Mouse (Mus musculus): Measurements from ENCODE around the gene Mcm6.

Mcm6 gene

DNA sequence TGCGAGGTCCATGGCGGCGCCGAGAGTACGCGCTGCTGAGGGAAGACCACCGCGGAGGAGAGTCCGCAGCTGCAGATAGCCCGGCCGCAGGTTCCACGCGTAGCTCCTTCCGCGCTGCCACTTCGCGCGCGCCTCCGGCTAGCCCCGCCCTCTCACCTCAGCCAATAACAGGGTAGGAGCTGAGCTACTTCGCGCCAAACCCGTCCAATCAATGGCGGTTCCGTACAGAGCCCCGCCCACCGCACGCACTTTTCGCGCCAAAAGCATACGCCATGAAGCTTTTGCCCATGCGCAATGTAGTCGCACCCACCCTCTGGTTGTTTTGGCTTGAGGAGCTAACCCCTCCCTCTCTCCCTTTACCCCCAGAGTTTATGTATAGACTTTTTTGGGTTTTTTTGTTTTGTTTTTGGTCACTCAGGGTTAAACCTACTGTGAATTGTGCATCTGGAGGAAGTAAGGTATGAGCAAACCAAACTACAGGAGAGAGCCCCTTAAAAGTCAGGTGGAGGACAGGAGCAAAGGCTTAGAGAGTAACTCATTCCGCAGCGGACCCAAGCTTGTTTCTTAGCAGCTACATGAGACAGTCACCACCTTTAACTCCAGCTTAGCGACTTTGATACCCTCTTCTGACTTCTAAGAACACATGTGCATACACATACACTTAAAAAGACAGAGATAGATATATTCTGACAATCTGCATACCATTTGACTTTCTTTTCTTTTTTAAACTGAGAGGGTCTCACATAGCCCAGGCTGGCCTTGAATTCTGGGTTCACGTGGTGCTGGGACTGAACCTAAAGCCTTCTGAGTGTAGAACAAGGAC lies at the start of gene Mcm6:
Gene Mcm6 (minus strand): TSS at position 111 of the 823 bp plus-strand sequence.
- DNase-seq (ENCODE audit: low spot score) = peak; percentile 91

DNA sequence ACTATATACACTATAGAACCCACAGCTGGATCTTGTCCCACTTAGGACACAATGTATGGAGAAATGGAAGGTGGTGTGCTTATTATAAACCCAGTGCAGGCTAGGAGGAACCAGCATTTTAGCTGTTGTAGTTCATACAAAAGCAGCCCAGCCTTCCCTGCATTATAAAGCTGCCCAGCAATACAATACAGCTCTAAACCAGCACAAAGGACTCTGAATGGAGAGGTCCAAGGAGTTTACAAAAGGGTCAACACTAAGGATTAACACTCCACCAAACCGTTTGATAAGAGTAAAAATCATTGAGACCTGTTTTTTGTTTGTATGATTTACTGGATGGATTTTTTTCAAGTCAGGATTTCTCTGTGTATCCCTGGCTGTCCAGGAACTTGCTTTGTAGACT lies 47.4 kb upstream of the Mcm6 start:
- DNase-seq (ENCODE audit: low spot score) = no peak

DNA sequence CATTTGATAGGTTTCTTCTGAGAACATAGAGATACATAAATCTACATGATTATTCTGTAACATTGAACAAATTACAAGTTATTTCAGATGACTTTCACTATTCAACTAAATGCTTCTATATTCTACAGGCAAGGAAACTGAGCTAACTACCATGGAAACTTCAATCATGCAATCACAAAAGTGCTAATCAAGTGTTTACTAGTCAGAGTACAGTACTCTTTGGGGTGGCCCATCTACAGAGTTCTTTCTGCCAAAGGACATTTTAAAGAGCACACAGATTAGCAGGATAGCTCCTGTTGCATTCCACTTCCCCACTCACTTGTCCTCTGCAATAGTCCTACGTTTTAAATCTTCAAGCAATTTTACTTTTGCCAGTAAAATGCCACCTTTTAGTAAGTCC lies 46.2 kb upstream of the Mcm6 start:
- no peak for DNase-seq (ENCODE audit: low spot score)

DNA sequence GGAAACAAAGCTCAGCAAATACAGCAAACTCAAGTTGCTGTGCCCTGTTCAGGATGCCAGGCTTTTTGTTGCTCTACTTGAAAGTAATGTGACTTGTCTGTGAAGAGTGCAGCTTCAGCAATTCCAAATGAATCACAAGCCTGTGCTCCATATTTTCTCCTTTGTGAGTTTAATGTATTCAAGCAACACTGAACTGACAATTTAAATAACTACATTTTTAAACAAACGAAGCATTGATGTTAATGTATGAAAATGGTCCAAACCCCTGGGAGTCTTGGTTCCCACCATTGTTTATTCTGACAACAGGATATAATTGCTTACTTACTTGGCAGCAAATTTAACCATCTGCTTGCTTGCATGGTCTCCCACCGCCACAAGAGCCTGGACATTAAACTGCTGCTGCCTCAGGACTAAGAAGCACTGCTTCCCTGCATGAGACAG lies 45.6 kb upstream of the Mcm6 start:
- DNase-seq (ENCODE audit: low spot score) = no peak

DNA sequence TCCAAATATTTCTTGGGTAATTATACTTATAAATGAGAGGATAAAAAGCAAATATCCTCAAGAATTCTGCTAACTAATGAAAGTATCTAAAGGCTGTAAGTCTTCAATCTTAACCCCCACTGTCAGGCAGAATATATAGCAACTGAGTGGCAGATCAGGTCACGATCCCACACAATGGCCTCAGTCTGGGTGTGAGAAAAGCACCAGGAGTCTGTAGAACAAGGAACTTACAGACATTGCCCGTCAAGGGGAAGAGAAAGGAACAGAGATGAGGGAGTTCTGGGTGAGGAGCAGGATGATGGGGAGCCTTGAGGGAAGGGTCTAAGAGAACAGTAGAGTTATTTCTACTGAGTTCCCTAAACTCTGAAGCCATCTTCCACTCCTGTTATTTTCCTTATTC lies 41.5 kb upstream of the Mcm6 start:
- no peak for DNase-seq (ENCODE audit: low spot score)

DNA sequence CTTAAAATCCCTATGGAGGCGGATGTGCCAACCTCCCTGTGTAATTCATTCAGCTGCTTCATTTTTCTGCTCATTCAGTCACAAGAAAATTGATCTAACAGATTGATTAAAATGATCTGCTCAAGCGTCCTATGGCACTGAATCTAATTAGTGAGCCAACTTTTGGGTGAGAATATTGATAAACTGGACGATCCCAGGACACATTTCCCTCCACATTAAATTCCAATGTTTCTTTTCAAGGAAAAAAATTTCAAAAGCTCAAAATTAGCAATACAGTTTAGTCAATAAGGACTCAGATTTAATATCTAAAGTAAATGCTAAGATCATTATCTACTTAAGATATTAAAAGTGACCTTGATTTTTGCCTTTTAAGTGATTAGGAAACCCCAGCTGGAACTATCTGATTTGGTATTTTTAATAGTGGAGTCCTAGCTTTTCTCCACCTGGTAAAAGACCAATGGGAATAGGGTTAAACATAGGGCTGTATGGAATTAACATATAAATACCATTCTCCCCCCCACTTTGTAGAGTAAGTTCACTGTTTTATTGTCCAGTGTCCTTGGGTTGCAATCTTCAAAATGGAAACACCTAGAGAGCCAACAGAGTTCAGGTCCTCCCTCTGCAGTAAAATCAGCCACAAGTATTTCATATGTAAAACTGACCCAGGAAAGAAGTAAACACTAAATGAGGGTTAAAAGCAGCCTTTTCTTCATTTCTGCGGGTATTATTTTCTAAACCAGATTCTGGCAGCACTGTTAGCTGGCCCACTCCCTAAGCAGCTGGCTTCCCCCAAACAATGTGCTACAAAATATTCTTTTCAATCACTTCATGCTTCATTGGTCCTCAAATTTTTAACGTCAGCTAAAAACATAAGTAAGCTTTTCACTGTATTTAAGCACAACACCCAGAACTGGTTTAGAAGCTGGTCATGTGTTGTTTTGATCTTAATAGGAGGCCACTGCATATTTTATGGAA lies 40.8 kb upstream of the Mcm6 start:
- DNase-seq (ENCODE audit: low spot score) = no peak

DNA sequence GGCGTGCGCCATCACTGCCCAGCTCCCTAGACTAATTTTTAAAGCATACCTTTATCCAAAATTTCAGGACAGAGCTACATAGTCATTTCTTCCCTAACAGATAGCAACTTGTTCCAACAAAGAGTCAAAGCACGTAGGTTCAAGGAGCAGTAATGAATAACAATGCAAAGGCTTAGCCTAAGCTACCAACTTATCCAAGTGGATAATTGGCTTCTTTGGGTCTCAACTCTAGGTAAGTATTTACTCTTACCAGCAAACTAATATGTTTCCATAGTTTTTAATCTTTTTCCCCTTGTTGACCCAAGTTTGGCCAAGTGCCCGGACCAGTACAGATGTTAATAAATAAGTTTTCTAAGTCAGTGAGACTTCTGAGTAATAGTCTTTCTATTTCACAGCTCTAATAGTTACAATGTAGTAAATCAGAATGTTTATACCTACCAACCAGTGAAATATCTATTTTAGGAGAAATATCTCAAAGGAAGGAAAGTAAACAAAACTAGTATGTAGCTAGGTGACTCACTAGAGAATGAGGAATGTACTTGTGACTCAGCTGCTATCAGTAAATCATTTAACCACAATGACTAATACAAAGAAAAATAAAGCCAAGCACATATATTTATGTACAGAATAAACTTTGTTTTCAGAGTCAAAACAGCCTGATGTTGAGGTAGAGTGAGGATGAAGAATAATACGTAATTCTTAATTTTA lies 39.4 kb upstream of the Mcm6 start:
- no peak for DNase-seq (ENCODE audit: low spot score)

DNA sequence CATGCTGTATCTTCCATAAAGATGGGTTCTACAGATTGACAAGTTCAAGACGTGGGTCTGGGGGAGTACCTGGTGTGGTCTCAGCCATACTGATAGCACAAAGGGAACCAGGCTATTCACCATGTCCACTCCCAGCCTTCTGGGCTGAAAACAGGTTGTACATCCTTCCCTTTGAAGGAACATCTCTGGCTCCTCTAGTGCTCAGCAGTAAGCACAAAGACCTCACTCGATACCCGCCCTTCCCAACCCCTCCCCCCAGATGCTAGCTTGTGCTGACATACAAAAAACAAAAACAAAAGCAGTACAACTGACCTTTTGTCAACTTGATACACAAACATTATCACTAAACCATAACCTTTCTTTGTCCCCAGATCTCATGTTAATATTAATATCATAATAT lies 35.2 kb upstream of the Mcm6 start:
- DNase-seq (ENCODE audit: low spot score) = no peak

DNA sequence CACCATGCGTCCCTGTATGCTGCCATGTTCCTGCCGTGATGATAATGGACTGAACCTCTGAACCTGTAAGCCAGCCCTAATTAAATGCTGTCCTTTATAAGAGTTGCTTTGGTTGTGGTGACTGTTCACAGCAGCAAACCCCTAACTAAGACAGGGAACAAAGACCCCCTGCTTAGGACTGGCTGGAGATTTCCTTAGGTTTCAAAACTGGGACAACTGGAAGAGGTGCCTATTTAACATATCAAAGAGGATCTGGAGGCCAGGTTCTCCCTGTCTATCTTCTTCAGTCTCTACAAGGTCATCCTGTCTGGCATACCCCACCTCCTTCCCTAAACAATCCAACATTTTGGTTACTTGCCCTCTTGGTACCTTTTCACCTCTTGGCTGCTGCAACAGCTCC lies 32.9 kb upstream of the Mcm6 start:
- DNase-seq (ENCODE audit: low spot score) = no peak

DNA sequence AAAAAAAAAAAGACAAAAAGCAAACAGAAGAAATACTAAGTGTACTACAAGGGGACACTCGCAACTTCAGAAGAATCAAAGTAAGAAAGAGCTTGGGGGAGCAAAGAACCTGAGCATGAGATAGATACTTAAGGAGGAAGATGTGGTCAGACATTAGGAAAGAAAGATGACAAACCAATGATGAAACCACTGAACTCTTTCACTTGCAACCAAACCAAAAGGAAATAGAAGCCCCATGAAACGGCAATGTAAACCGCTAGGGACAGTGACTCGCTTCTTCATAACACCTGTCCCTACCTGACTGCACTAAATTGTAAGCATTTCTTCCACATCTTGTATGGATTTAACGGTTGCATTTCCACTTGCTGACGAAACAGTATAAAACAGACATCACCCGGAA lies 27.0 kb upstream of the Mcm6 start:
- no peak for DNase-seq (ENCODE audit: low spot score)

DNA sequence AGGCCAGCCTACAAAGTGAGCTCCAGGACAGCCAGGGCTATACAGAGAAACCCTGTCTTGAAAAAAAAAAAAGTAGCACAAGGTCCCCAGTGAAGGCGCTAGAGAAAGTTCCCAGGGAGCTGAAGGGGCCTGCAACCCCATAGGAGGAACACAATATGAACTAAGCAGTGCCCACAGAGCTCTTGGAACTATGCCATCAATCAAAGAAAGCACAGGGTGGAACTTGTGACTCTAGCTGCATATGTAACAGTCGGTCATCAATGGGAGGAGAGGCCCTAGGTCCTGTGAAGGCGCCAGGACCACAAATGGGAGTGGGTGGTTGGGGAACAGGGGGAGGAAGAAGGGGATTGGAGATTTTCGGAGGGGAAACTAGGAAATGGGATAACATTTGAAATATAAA lies 17.4 kb upstream of the Mcm6 start:
- no peak for DNase-seq (ENCODE audit: low spot score)

DNA sequence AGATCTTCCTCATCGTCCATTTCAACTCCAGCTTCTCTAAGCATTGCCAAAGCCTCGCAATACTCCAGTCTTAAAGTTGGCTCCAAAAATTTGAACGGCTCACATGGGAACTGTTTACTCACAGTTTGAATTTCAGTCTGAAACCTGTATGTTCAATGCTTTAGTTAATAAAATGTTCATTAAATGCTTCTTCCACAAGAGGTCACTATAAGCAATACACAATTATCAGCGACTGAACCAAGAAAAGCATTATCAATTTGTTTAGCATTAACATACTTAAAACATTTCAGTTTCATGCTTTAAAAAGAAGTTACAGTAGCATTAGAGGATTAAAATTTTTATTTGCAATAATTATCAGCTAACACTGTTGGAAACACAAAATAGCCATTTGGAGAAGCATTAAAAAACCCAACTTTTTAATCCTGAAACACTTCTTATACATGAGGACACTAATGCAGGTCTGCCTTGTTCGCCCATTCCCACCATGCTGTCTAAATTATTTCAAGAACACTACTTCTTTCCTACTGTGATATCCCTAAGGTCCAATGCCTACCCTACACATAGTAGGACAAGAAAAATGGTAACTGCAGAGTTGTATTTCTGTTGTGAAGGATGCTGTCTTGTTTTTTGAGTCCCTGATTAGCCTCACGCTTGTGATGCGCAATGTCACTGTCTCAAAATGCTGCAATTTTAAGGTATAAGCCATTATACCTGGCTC lies 12.8 kb upstream of the Mcm6 start:
- DNase-seq (ENCODE audit: low spot score) = peak; percentile 19

DNA sequence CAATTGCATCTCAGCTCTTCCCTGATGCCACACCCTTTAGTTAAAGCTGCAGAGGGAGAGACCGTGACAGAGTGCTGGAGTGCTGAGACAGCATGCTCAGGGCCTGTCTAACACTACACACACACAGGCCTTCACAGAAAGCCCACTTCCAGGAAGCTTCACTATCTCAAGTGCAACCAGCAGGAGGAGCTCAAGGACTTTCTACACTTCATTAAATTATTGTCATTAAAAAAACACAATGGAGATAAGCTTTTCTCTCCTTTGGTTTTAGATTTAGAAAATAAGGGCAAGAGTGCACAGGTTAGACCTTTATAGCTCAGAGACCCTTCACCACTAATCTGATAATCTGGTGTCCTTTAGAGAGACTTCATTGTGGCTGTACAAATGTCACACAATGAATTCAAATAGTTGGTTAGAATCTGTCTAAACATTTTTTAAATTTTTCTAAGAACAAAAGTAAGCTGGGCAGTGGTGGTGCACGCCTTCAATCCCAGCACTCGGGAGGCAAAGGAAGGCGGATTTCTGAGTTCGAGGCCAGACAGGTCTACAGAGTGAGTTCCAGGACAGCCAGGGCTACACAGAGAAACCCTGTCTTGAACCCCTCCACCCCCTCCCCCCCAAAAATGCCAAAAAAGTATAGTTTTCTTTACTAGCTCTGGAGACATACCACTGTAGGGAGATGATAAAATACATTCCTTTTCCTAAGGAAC lies 9.4 kb upstream of the Mcm6 start:
- peak; percentile 50 for DNase-seq (ENCODE audit: low spot score)

DNA sequence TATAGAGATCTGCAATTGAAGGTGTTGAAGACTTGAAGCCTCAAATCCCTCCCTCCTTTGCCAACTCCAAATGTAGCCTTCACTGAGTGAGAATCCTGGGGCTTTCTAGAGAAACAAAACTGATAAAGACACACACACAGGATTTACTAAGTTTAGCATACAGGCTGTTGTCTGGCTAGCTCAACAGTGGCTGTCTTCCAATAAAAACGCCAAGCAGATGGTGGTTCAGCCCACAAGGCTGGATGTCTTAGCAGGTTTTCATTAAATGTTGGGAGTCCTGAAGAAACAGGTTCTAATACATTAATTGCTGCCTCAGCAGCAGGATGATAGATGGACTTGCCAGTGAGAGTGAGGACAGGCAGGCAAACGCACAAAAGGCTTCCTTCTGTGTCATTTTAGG lies 1.1 kb upstream of the Mcm6 start:
- DNase-seq (ENCODE audit: low spot score) = no peak

DNA sequence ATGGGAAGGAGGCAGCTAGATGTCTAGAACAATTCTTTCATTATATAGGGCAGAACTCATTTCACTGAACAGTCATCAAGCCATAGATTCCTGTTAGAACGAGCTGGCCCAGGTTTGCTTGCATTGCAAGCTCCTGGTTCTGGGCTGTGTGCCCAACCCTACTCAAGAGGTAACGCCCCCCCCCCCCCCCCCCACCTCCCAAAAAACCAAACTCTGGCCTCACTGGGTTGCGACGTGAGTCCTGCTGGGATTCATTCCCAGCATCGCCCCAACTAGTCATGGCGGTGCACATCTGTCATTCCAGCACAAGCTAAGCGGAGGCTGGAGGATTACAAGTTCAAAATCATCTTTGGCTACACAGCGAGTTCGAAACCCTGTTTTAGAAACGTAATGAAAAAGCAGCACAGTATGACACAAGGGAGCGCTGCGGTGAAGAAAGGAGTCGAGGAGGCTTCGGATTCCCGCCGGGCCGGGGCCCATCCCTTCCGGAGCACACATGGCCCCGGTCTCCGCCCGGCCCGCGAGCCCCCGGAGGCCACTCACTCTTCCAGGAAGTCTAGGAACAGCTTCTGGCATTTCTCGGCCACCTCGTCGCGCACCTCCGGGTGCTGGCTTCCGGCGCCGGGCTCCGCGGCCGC lies 429 bp downstream of the Mcm6 start:
- peak; percentile 36 for DNase-seq (ENCODE audit: low spot score)

DNA sequence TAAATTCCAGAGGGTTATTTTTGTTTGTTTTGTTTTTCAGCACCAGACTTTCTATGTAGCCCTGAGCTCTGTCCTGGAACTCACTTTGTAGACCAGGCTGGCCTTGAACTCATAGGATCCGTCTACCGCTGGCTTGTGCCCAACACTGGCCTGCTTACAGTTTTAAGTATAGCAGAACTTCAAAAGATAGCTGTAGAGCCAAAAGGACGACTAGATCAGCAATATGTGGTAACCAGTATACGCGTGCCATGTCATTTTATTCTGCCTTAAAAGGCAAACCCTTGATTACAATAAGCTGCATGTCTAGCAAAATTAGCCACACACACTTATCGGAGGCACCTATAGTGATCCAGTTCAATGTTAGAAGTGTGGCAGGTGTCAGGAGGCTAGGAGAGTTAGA lies 1.2 kb downstream of the Mcm6 start:
- no peak for DNase-seq (ENCODE audit: low spot score)

DNA sequence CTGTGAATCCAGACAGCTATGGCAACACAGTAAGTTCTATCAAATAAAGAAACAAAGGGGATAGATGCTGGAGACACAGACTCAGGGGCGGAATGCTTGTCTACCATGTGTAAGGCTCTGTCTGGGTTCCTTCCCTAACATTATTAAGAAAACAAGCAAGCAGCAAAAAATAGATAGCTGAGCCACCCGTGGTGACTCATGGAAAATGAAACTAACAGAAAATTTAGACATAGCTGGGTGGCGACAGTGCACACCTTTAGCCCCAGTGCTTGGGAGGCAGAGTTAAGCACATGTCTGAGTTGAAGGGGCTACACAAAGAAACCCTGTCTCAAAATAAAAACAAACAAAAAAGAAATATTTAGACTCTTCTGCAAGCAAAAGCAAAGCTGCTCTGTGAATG lies 2.0 kb downstream of the Mcm6 start:
- peak; percentile 39 for DNase-seq (ENCODE audit: low spot score)

DNA sequence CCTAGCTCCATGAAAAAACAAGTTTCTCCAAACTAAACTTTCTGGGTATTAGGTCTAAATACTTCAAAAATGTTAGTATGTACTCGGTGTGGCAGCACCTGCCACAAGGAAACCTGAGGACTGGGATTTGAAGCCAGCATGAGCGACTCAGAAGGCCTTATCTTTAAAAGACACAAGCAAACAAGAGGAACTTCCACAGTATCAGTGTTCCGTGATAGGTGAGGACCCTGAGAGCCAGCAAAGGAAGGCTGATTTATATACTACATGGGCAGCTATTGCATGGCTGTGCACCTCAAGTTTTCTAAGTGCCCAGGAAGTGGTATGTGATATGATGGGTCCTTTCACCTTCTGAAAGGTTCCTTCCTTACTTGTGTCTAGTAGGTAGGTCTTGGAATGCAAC lies 6.4 kb downstream of the Mcm6 start:
- DNase-seq (ENCODE audit: low spot score) = no peak

DNA sequence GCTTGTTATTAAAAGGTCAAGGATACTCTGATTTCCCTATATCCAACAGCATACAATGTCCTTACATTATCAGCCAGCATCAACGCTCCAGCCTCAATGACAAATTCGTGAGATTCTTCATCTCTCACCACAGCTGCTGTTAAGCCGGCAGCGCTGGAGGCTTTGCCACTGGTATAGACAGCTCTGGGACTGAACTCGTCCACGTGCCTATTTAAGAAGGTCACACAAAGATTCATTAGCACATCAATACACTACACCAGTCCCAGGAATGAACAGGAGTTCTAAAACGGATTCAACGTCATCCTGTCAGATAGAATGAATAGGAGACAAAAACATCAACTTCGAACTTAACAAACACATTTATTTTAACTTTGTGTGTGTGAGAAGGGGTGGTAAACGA lies 15.2 kb downstream of the Mcm6 start:
- no peak for DNase-seq (ENCODE audit: low spot score)

DNA sequence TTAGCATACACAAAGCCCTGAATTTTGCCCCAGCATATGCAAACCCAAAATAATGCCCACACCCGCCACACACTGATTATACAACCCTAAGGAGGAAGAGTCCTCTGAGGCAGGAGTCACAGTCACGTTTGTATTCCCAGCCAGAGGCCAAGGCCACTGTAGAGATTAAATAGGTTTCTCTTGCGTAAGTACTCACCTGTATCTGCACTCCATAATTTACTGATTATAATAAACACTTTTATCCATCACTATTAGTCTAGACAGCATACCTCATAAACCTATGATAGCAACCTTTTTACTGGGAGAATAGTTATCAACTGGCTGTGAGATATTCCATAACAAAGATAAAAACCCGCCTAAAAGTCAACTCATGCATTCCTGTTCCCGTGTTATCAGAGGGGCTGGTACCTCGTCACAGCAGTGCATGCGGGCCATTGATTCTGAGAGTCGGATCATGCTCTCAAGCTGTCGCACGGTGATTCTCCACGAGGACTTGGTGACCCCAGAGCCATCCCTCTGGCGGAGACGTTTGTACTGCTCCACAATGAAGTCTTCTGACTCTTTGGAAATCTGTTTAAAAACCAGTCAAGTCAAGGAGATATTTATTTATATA lies 21.6 kb downstream of the Mcm6 start:
- no peak for DNase-seq (ENCODE audit: low spot score)

All from adipocyte (in vitro differentiated cells).